Mouse (Mus musculus): ENCODE results near the gene Inha.
A peak's percentile ranks its signal among the peaks of the same experiment; 100 is the strongest.

Inha gene

GRCm38 (mm10) chr1:75490785-75491551, 15.9 kb upstream of the Inha start:
- DNase-seq (ENCODE audit: low spot score) = no peak

- DNase-seq (ENCODE audit: low spot score) = no peak
Observed at GRCm38 (mm10) chr1:75492579-75493170, 14.2 kb upstream of the Inha start.

GRCm38 (mm10) chr1:75494878-75495548, 11.9 kb upstream of the Inha start:
- DNase-seq (ENCODE audit: low spot score) = no peak

GRCm38 (mm10) chr1:75498897-75499296, 8.0 kb upstream of the Inha start:
- DNase-seq (ENCODE audit: low spot score) = no peak

GRCm38 (mm10) chr1:75499441-75499840, 7.4 kb upstream of the Inha start:
- DNase-seq (ENCODE audit: low spot score) = no peak

- no peak for DNase-seq (ENCODE audit: low spot score)
Observed at GRCm38 (mm10) chr1:75501905-75502304, 5.0 kb upstream of the Inha start.

GRCm38 (mm10) chr1:75502945-75503650, 3.8 kb upstream of the Inha start:
- no peak for DNase-seq (ENCODE audit: low spot score)

GRCm38 (mm10) chr1:75503651-75503980, 3.3 kb upstream of the Inha start:
- no peak for DNase-seq (ENCODE audit: low spot score)

GRCm38 (mm10) chr1:75504256-75505045, 2.4 kb upstream of the Inha start:
- peak; percentile 59 for DNase-seq (ENCODE audit: low spot score)

GRCm38 (mm10) chr1:75505159-75505955, 1.5 kb upstream of the Inha start:
- DNase-seq (ENCODE audit: low spot score) = peak; percentile 74

- DNase-seq (ENCODE audit: low spot score) = no peak
Observed at GRCm38 (mm10) chr1:75505956-75506831, 683 bp upstream of the Inha start, which contains the start of gene Obsl1. Gene Obsl1 (minus strand): TSS chr1:75506452.

GRCm38 (mm10) chr1:75509586-75509985, 2.7 kb downstream of the Inha start:
- no peak for DNase-seq (ENCODE audit: low spot score)

GRCm38 (mm10) chr1:75510154-75510553, 3.3 kb downstream of the Inha start:
- no peak for DNase-seq (ENCODE audit: low spot score)

GRCm38 (mm10) chr1:75511437-75512210, 4.7 kb downstream of the Inha start:
- DNase-seq (ENCODE audit: low spot score) = no peak

GRCm38 (mm10) chr1:75512550-75512949, 5.7 kb downstream of the Inha start:
- no peak for DNase-seq (ENCODE audit: low spot score)

GRCm38 (mm10) chr1:75516703-75517380, 10.0 kb downstream of the Inha start:
- DNase-seq (ENCODE audit: low spot score) = no peak

- no peak for DNase-seq (ENCODE audit: low spot score)
Observed at GRCm38 (mm10) chr1:75517984-75518383, 11.1 kb downstream of the Inha start.

GRCm38 (mm10) chr1:75518427-75518826, 11.6 kb downstream of the Inha start:
- DNase-seq (ENCODE audit: low spot score) = no peak

GRCm38 (mm10) chr1:75519576-75519975, 12.7 kb downstream of the Inha start:
- DNase-seq (ENCODE audit: low spot score) = no peak
